18 mouse cellular contexts compared by ENCODE assay signal in genomic region chr10:102514159-102514558, GRCm38 (mm10). TPM values are rescaled to one million over a fixed set of nuclear protein-coding genes. Genes with fewer than 3 reads are reported as not detected.
A peak's percentile ranks its signal among the peaks of the same experiment; 100 is the strongest.
DNase-seq lines count a peak whose midpoint lies in the region; ATAC-seq and TF ChIP-seq lines count a peak whose summit lies in the region.
"Had no signal": no experiment of that assay in that cellular context is flagged by ENCODE, and none has a peak within 500 bp of the region (broad histone marks: within the 10 kb centered on the region; RNA-seq: fewer than 3 reads in every experiment).

No protein-coding gene starts in this region.

- ATAC-seq in hindbrain, postnatal 0 days, result no peak
- ATAC-seq in hindbrain, embryonic 14.5 days (ENCODE audit: low FRiP score), result no peak
- peak; percentile 66 to 71; a peak in 3 of 4 replicates for ATAC-seq in hematopoietic stem cell, adult 5-6 weeks (replicated peaks in 1 of 2; ENCODE audit: insufficient read depth in 1 of 2, low FRiP score in 2 of 2, low TSS enrichment in 1 of 2, low read depth in 1 of 2, poor library complexity in 2 of 2, severe bottlenecking in 2 of 2)
- ATAC-seq in limb, embryonic 14.5 days (ENCODE audit: low FRiP score, low read depth), result no peak
- ATAC-seq: forebrain, embryonic 15.5 days; hindbrain, embryonic 16.5 days had no signal

- 37% methylated on average over 1 of the region's 1 CpGs for WGBS in hindbrain, postnatal 0 days
- 35% methylated on average over 1 of the region's 1 CpGs for WGBS in hindbrain, embryonic 14.5 days
- 0% methylated on average over 1 of the region's 1 CpGs for WGBS in lung, adult 2 months
- WGBS in limb, embryonic 14.5 days, result 0% methylated on average over 1 of the region's 1 CpGs

- H3K9ac ChIP-seq in hindbrain, postnatal 0 days (replicated peaks; ENCODE audit: low read length), result no peak overlapping the region
- no peak overlapping the region for H3K9ac ChIP-seq in hindbrain, embryonic 14.5 days
- no peak overlapping the region for H3K9ac ChIP-seq in limb, embryonic 14.5 days (ENCODE audit: low read depth, low read length, severe bottlenecking)
- H3K9ac ChIP-seq: embryonic facial prominence, embryonic 12.5 days; forebrain, embryonic 15.5 days; liver, embryonic 13.5 days had no signal

- H3K27me3 ChIP-seq in hindbrain, postnatal 0 days (ENCODE audit: insufficient read depth, low read length), result no peaks in the 10 kb centered on the region
- H3K27me3 ChIP-seq in hindbrain, embryonic 14.5 days (ENCODE audit: control insufficient read depth, insufficient read depth, low read length), result no peaks in the 10 kb centered on the region
- H3K27me3 ChIP-seq in limb, embryonic 14.5 days (ENCODE audit: control insufficient read depth, insufficient read depth, low read length), result no peaks in the 10 kb centered on the region
- H3K27me3 ChIP-seq: embryonic facial prominence, embryonic 12.5 days; forebrain, embryonic 15.5 days; liver, embryonic 13.5 days had no signal

- H3K4me1 ChIP-seq in hindbrain, postnatal 0 days (ENCODE audit: insufficient read depth, low read length), result no peaks in the 10 kb centered on the region
- H3K4me1 ChIP-seq in hindbrain, embryonic 14.5 days (replicated peaks; ENCODE audit: control insufficient read depth, insufficient read depth, low read length), result no peaks in the 10 kb centered on the region
- no peaks in the 10 kb centered on the region; the same call in none of the 2 replicates for H3K4me1 ChIP-seq in lung, adult 2 months (ENCODE audit: control insufficient read depth, insufficient read depth, low read length)
- peaks cover 13% of the 10 kb centered on the region for H3K4me1 ChIP-seq in limb, embryonic 14.5 days (ENCODE audit: control insufficient read depth, insufficient read depth, low read length)
- H3K4me1 ChIP-seq: liver, embryonic 13.5 days had no signal

- DNase-seq in hindbrain, postnatal 0 days (ENCODE audit: low spot score), result no peak
- no peak for DNase-seq in hindbrain, embryonic 14.5 days (ENCODE audit: low spot score)
- no peak for DNase-seq in lung, adult 2 months
- DNase-seq in lung, postnatal 10 days, result no peak
- DNase-seq in limb, embryonic 14.5 days (ENCODE audit: low spot score), result no peak
- DNase-seq in thymus, postnatal 36 days, result no peak
- DNase-seq in adrenal gland, adult 18-20 months (ENCODE audit: low spot score in 2 of 2), result no peak
- DNase-seq: B cell, adult 2 months; cerebellum, adult 8-10 months; kidney, adult 9 months; liver, embryonic 13.5 days; right cerebral cortex, postnatal 25 days had no signal

- no peak for TF ChIP-seq CTCF in hindbrain, postnatal 0 days (IDR thresholded peaks at IDR 0.05; ENCODE audit: low read depth)
- no peak for TF ChIP-seq CTCF in lung, adult 2 months (IDR thresholded peaks at IDR 0.05; ENCODE audit: insufficient read depth, low read length)

- no peaks in the 10 kb centered on the region for H3K36me3 ChIP-seq in hindbrain, postnatal 0 days (ENCODE audit: insufficient read depth, low read length)
- H3K36me3 ChIP-seq in hindbrain, embryonic 14.5 days (replicated peaks; ENCODE audit: control insufficient read depth, insufficient read depth), result no peaks in the 10 kb centered on the region
- no peaks in the 10 kb centered on the region for H3K36me3 ChIP-seq in limb, embryonic 14.5 days (ENCODE audit: control insufficient read depth, insufficient read depth, low read length)
- H3K36me3 ChIP-seq: embryonic facial prominence, embryonic 12.5 days; forebrain, embryonic 15.5 days; liver, embryonic 13.5 days had no signal

- H3K4me3 ChIP-seq in hindbrain, postnatal 0 days (ENCODE audit: low read length), result no peak overlapping the region
- H3K4me3 ChIP-seq in hindbrain, embryonic 14.5 days (replicated peaks; ENCODE audit: low read length), result no peak overlapping the region
- H3K4me3 ChIP-seq in lung, adult 2 months (replicated peaks; ENCODE audit: extremely low read depth, low read depth, low read length), result peak overlapping the region; percentile 57
- H3K4me3 ChIP-seq in limb, embryonic 14.5 days (replicated peaks; ENCODE audit: low read length), result no peak overlapping the region
- H3K4me3 ChIP-seq: embryonic facial prominence, embryonic 12.5 days; forebrain, embryonic 15.5 days; liver, embryonic 13.5 days had no signal

- no peak for TF ChIP-seq POLR2A in lung, adult 2 months (IDR thresholded peaks at IDR 0.05; ENCODE audit: borderline replicate concordance, extremely low read depth, low read depth, low read length)
- no peak for TF ChIP-seq POLR2A in limb, embryonic 14.5 days (IDR thresholded peaks at IDR 0.05; ENCODE audit: borderline replicate concordance, extremely low read depth, insufficient read depth, insufficient read length)

- H3K9me3 ChIP-seq in hindbrain, postnatal 0 days (ENCODE audit: low read length), result no peaks in the 10 kb centered on the region
- H3K9me3 ChIP-seq in hindbrain, embryonic 14.5 days (ENCODE audit: control insufficient read depth, low read length), result no peaks in the 10 kb centered on the region
- no peaks in the 10 kb centered on the region for H3K9me3 ChIP-seq in limb, embryonic 14.5 days (ENCODE audit: control insufficient read depth, low read length)
- H3K9me3 ChIP-seq: embryonic facial prominence, embryonic 12.5 days; forebrain, embryonic 15.5 days; liver, embryonic 13.5 days had no signal

- H3K4me2 ChIP-seq in hindbrain, postnatal 0 days (ENCODE audit: low read depth, low read length), result 0 out of 2 replicates have a peak overlapping the region, but pooled peaks have one; percentile 1
- H3K4me2 ChIP-seq in hindbrain, embryonic 14.5 days (replicated peaks), result no peak overlapping the region
- 0 out of 2 replicates have a peak overlapping the region, but pooled peaks have one; percentile 0 for H3K4me2 ChIP-seq in limb, embryonic 14.5 days (replicated peaks; ENCODE audit: low read depth, low read length, severe bottlenecking)
- H3K4me2 ChIP-seq: embryonic facial prominence, embryonic 12.5 days; forebrain, embryonic 15.5 days; heart, embryonic 11.5 days; liver, embryonic 13.5 days; midbrain, embryonic 11.5 days had no signal

- H3K27ac ChIP-seq in hindbrain, postnatal 0 days, result no peak overlapping the region
- H3K27ac ChIP-seq in hindbrain, embryonic 14.5 days, result no peak overlapping the region
- H3K27ac ChIP-seq in limb, embryonic 14.5 days (replicated peaks; ENCODE audit: low read depth, low read length), result no peak overlapping the region
- H3K27ac ChIP-seq: embryonic facial prominence, embryonic 12.5 days; forebrain, embryonic 15.5 days; liver, embryonic 13.5 days had no signal

RNA-seq across cellular contexts. Expression of gene Rassf9, which starts 2.1 kb away (rescaled TPM):
- 2.0 and 3.6 TPM in 2 replicates for total RNA-seq in hindbrain, postnatal 0 days (2014; rRNA removed)
- polyA plus RNA-seq in hindbrain, postnatal 0 days (2015; fragmentation: Nextera tagmentation; extraction: Ambion mirVana), result 3.0 and 3.7 TPM in 2 replicates
- polyA plus RNA-seq in hindbrain, embryonic 14.5 days (2014; fragmentation: Nextera tagmentation; extraction: Ambion mirVana), result 2.7 and 3.5 TPM in 2 replicates
- polyA plus RNA-seq in lung, adult 2 months (2012; rRNA removed), result 2.0 and 5.1 TPM in 2 replicates
- 0.31 TPM in 1 of 2 replicates, not detected in the other for total RNA-seq in hematopoietic stem cell, adult 5-6 weeks (2017)
- 1.7 and 3.1 TPM in 2 replicates for polyA plus RNA-seq in limb, embryonic 14.5 days (2012; rRNA removed)
- 4.3 and 5.3 TPM in 2 replicates for polyA plus RNA-seq in limb, embryonic 14.5 days (2014; fragmentation: Nextera tagmentation; extraction: Ambion mirVana)
- total RNA-seq in adrenal gland, adult 18-20 months (2021), result 1 to 10 TPM; 4.0 to 4.5 TPM

RNA-seq across cellular contexts. Expression of gene Nts, which starts 23.9 kb away (rescaled TPM):
- total RNA-seq in hindbrain, postnatal 0 days (2014; rRNA removed), result 10.1 and 17.8 TPM in 2 replicates
- 22.4 and 23.4 TPM in 2 replicates for polyA plus RNA-seq in hindbrain, postnatal 0 days (2015; fragmentation: Nextera tagmentation; extraction: Ambion mirVana)
- 8.1 and 8.7 TPM in 2 replicates for polyA plus RNA-seq in hindbrain, embryonic 14.5 days (2014; fragmentation: Nextera tagmentation; extraction: Ambion mirVana)
- 0.09 and 0.11 TPM in 2 replicates for polyA plus RNA-seq in lung, adult 2 months (2012; rRNA removed)
- not detected in 2 replicates for total RNA-seq in hematopoietic stem cell, adult 5-6 weeks (2017)
- 0.65 and 0.72 TPM in 2 replicates for polyA plus RNA-seq in limb, embryonic 14.5 days (2012; rRNA removed)
- 0.44 and 0.69 TPM in 2 replicates for polyA plus RNA-seq in limb, embryonic 14.5 days (2014; fragmentation: Nextera tagmentation; extraction: Ambion mirVana)
- total RNA-seq in adrenal gland, adult 18-20 months (2021), result not detected
- polyA plus RNA-seq: liver, embryonic 13.5 days had no signal

Comparison
In these comparisons a context has a peak if more than half of its experiments do, and no peak if none do; other contexts are left out.
1. ATAC-seq: peak in hematopoietic stem cell, adult 5-6 weeks (2 of 2); none in hindbrain, postnatal 0 days (single experiment), hindbrain, embryonic 14.5 days (single experiment) and limb, embryonic 14.5 days (single experiment).